Mouse (Mus musculus) retina, embryonic 14.5 days (tissue): ENCODE data around the gene Aspscr1.
A peak's percentile ranks its signal among the peaks of the same experiment; 100 is the strongest.

Experiments used
- DNase-seq: peaks from one replicate; pipeline ENCODE4 v3.0.0-alpha.2; 2015; ENCODE audit warnings: low spot score

The Aspscr1 gene

GRCm38 (mm10) chr11:120672687-120673593, at the start of gene Aspscr1:
TSS of gene Aspscr1 (plus strand) at chr11:120672973.
- peak; percentile 97 for DNase-seq

GRCm38 (mm10) chr11:120623961-120624679, 48.7 kb upstream of the Aspscr1 start:
- peak; percentile 65 for DNase-seq

- DNase-seq: peak; percentile 94
Observed at GRCm38 (mm10) chr11:120624680-120625111, 48.1 kb upstream of the Aspscr1 start.

- DNase-seq: no peak
Observed at GRCm38 (mm10) chr11:120625152-120625775, 47.5 kb upstream of the Aspscr1 start, which contains the start of gene Sirt7. TSS of gene Sirt7 (minus strand) at chr11:120625240.

- DNase-seq: no peak
Observed at GRCm38 (mm10) chr11:120626785-120627467, 45.8 kb upstream of the Aspscr1 start.

GRCm38 (mm10) chr11:120627468-120628300, 45.1 kb upstream of the Aspscr1 start:
- no peak for DNase-seq

- no peak for DNase-seq
Observed at GRCm38 (mm10) chr11:120628601-120629340, 44.0 kb upstream of the Aspscr1 start.

GRCm38 (mm10) chr11:120629341-120629730, 43.4 kb upstream of the Aspscr1 start:
- no peak for DNase-seq

GRCm38 (mm10) chr11:120629911-120630310, 42.9 kb upstream of the Aspscr1 start:
- no peak for DNase-seq

GRCm38 (mm10) chr11:120630401-120630871, 42.3 kb upstream of the Aspscr1 start:
- no peak for DNase-seq

- DNase-seq: no peak
Observed at GRCm38 (mm10) chr11:120630881-120631725, 41.7 kb upstream of the Aspscr1 start.

- DNase-seq: no peak
Observed at GRCm38 (mm10) chr11:120631726-120632448, 40.9 kb upstream of the Aspscr1 start.

GRCm38 (mm10) chr11:120632559-120633519, 39.9 kb upstream of the Aspscr1 start:
- DNase-seq: peak; percentile 61

GRCm38 (mm10) chr11:120633520-120634343, 39.0 kb upstream of the Aspscr1 start, which contains the start of gene Mafg:
TSS of gene Mafg (minus strand) at chr11:120633600.
- DNase-seq: peak; percentile 98

GRCm38 (mm10) chr11:120634810-120635209, 38.0 kb upstream of the Aspscr1 start:
- no peak for DNase-seq

GRCm38 (mm10) chr11:120641255-120641654, 31.5 kb upstream of the Aspscr1 start:
- DNase-seq: no peak
